Mouse (Mus musculus) fibroblast of lung, adult 2 months (primary cell): ENCODE results near the gene Gtf2e1.

Source experiments
- DNase-seq: peaks from one replicate; pipeline ENCODE4 v3.0.0-alpha.2; 2011; ENCODE audit warnings: low read depth

Gtf2e1 gene

GRCm38 (mm10) chr16:37478311-37479291, 61.0 kb downstream of the Gtf2e1 start:
- no peak for DNase-seq

- no peak for DNase-seq
Measured at GRCm38 (mm10) chr16:37472620-37473312, 66.8 kb downstream of the Gtf2e1 start.

- no peak for DNase-seq
Measured at GRCm38 (mm10) chr16:37469595-37469994, 70.0 kb downstream of the Gtf2e1 start.

GRCm38 (mm10) chr16:37463981-37464380, 75.6 kb downstream of the Gtf2e1 start:
- no peak for DNase-seq

- DNase-seq, result no peak
Measured at GRCm38 (mm10) chr16:37462886-37463285, 76.7 kb downstream of the Gtf2e1 start.

GRCm38 (mm10) chr16:37461601-37462000, 78.0 kb downstream of the Gtf2e1 start:
- DNase-seq, result no peak
